Mouse (Mus musculus): Measurements from ENCODE around the gene Ubap1. TPM values are rescaled to one million over a fixed set of nuclear protein-coding genes. Genes with fewer than 3 reads are reported as not detected.

Gene Ubap1
- polyA plus RNA-seq, 1 experiment from 2014 or later = 53.9 TPM

- Histone ChIP-seq H3K4me2 (no peak overlapping the region), H3K9ac (no peak overlapping the region), H3K4me3 (no peak overlapping the region), H3K9me3 (no peaks in the 10 kb centered on the region), H3K4me1 (no peaks in the 10 kb centered on the region), H3K27me3 (no peaks in the 10 kb centered on the region), H3K27ac (no peak overlapping the region), H3K36me3 (peaks cover 70% of the 10 kb centered on the region)
- WGBS = 78% methylated on average over 2 of the region's 2 CpGs
- ATAC-seq (ENCODE audit: borderline replicate concordance, extremely low read depth, low FRiP score, low TSS enrichment) = no peak
These were observed 42.2 kb downstream of the Ubap1 start for GRCm38 (mm10) chr4:41391015-41391414.

- Histone ChIP-seq H3K9ac (no peak overlapping the region), H3K36me3 (peaks cover 44% of the 10 kb centered on the region)
- no peak for ATAC-seq (ENCODE audit: borderline replicate concordance, extremely low read depth, low FRiP score, low TSS enrichment)
These were observed 45.9 kb downstream of the Ubap1 start for GRCm38 (mm10) chr4:41394651-41395050.

GRCm38 (mm10) chr4:41398353-41398752, 49.6 kb downstream of the Ubap1 start:
- Histone ChIP-seq H3K27me3 (no peaks in the 10 kb centered on the region), H3K4me3 (no peak overlapping the region), H3K27ac (no peak overlapping the region), H3K36me3 (peaks cover 16% of the 10 kb centered on the region), H3K9me3 (no peaks in the 10 kb centered on the region), H3K9ac (no peak overlapping the region), H3K4me1 (no peaks in the 10 kb centered on the region), H3K4me2 (no peak overlapping the region)
- no peak for ATAC-seq (ENCODE audit: borderline replicate concordance, extremely low read depth, low FRiP score, low TSS enrichment)
- WGBS = 55% methylated on average over 6 of the region's 6 CpGs

More at GRCm38 (mm10) chr4:41394651-41395050, 45.9 kb downstream of the Ubap1 start:
- H3K9me3 ChIP-seq = no peaks in the 10 kb centered on the region
- 76% methylated on average over 9 of the region's 9 CpGs for WGBS
- no peaks in the 10 kb centered on the region for H3K4me1 ChIP-seq
- H3K27me3 ChIP-seq = no peaks in the 10 kb centered on the region
- H3K27ac ChIP-seq = no peak overlapping the region
- no peak overlapping the region for H3K4me3 ChIP-seq
- H3K4me2 ChIP-seq = no peak overlapping the region

GRCm38 (mm10) chr4:41399904-41400303, 51.1 kb downstream of the Ubap1 start:
- no peaks in the 10 kb centered on the region for H3K4me1 ChIP-seq
- H3K36me3 ChIP-seq = peaks cover 16% of the 10 kb centered on the region
- H3K27ac ChIP-seq = no peak overlapping the region
- no peak overlapping the region for H3K9ac ChIP-seq
- no peaks in the 10 kb centered on the region for H3K9me3 ChIP-seq
- no peaks in the 10 kb centered on the region for H3K27me3 ChIP-seq
- H3K4me2 ChIP-seq = no peak overlapping the region
- ATAC-seq (ENCODE audit: borderline replicate concordance, extremely low read depth, low FRiP score, low TSS enrichment) = no peak
- no peak overlapping the region for H3K4me3 ChIP-seq
- WGBS = 83% methylated on average over 5 of the region's 5 CpGs

GRCm38 (mm10) chr4:41401167-41401566, 52.4 kb downstream of the Ubap1 start:
- Histone ChIP-seq H3K27me3 (no peaks in the 10 kb centered on the region), H3K4me2 (no peak overlapping the region), H3K4me3 (no peak overlapping the region), H3K9ac (no peak overlapping the region), H3K4me1 (no peaks in the 10 kb centered on the region), H3K27ac (no peak overlapping the region), H3K36me3 (peaks cover 13% of the 10 kb centered on the region), H3K9me3 (no peaks in the 10 kb centered on the region)
- ATAC-seq (ENCODE audit: borderline replicate concordance, extremely low read depth, low FRiP score, low TSS enrichment) = no peak

GRCm38 (mm10) chr4:41401573-41401972, 52.8 kb downstream of the Ubap1 start:
- no peak overlapping the region for H3K4me2 ChIP-seq
- H3K4me1 ChIP-seq = no peaks in the 10 kb centered on the region
- 85% methylated on average over 5 of the region's 5 CpGs for WGBS
- H3K9me3 ChIP-seq = no peaks in the 10 kb centered on the region
- H3K27me3 ChIP-seq = no peaks in the 10 kb centered on the region
- H3K4me3 ChIP-seq = no peak overlapping the region
- no peak for ATAC-seq (ENCODE audit: borderline replicate concordance, extremely low read depth, low FRiP score, low TSS enrichment)
- peaks cover 14% of the 10 kb centered on the region for H3K36me3 ChIP-seq
- H3K9ac ChIP-seq = no peak overlapping the region
- no peak overlapping the region for H3K27ac ChIP-seq

GRCm38 (mm10) chr4:41406597-41406996, 57.8 kb downstream of the Ubap1 start:
- H3K9me3 ChIP-seq = no peaks in the 10 kb centered on the region
- no peak for ATAC-seq (ENCODE audit: borderline replicate concordance, extremely low read depth, low FRiP score, low TSS enrichment)

GRCm38 (mm10) chr4:41407353-41407752, 58.6 kb downstream of the Ubap1 start:
- Histone ChIP-seq H3K27me3 (no peaks in the 10 kb centered on the region), H3K4me1 (no peaks in the 10 kb centered on the region), H3K4me2 (no peak overlapping the region), H3K36me3 (peaks cover 16% of the 10 kb centered on the region), H3K9ac (no peak overlapping the region), H3K4me3 (no peak overlapping the region), H3K27ac (no peak overlapping the region), H3K9me3 (no peaks in the 10 kb centered on the region)
- WGBS = 89% methylated on average over 2 of the region's 2 CpGs
- no peak for ATAC-seq (ENCODE audit: borderline replicate concordance, extremely low read depth, low FRiP score, low TSS enrichment)

More at GRCm38 (mm10) chr4:41406597-41406996, 57.8 kb downstream of the Ubap1 start:
- H3K4me3 ChIP-seq = no peak overlapping the region
- H3K4me1 ChIP-seq = no peaks in the 10 kb centered on the region
- peaks cover 16% of the 10 kb centered on the region for H3K36me3 ChIP-seq
- no peaks in the 10 kb centered on the region for H3K27me3 ChIP-seq
- no peak overlapping the region for H3K27ac ChIP-seq
- no peak overlapping the region for H3K9ac ChIP-seq
- WGBS = 82% methylated on average over 9 of the region's 9 CpGs
- no peak overlapping the region for H3K4me2 ChIP-seq

- Histone ChIP-seq H3K27ac (no peak overlapping the region), H3K9ac (no peak overlapping the region), H3K4me1 (no peaks in the 10 kb centered on the region), H3K4me2 (no peak overlapping the region), H3K9me3 (no peaks in the 10 kb centered on the region), H3K27me3 (no peaks in the 10 kb centered on the region), H3K36me3 (peaks cover 9% of the 10 kb centered on the region; the same call in 1 of the 2 replicates), H3K4me3 (no peak overlapping the region)
- WGBS = 81% methylated on average over 1 of the region's 1 CpGs
- no peak for ATAC-seq (ENCODE audit: borderline replicate concordance, extremely low read depth, low FRiP score, low TSS enrichment)
These were observed 60.5 kb downstream of the Ubap1 start for GRCm38 (mm10) chr4:41409341-41409740.

- no peaks in the 10 kb centered on the region for H3K9me3 ChIP-seq
- H3K4me1 ChIP-seq = no peaks in the 10 kb centered on the region
- no peak for ATAC-seq (ENCODE audit: borderline replicate concordance, extremely low read depth, low FRiP score, low TSS enrichment)
- H3K4me3 ChIP-seq = no peak overlapping the region
- no peaks in the 10 kb centered on the region for H3K27me3 ChIP-seq
- no peaks in the 10 kb centered on the region for H3K36me3 ChIP-seq
- no peak overlapping the region for H3K9ac ChIP-seq
- no peak overlapping the region for H3K4me2 ChIP-seq
- no peak overlapping the region for H3K27ac ChIP-seq
These were observed 68.2 kb downstream of the Ubap1 start for GRCm38 (mm10) chr4:41416966-41417365.

GRCm38 (mm10) chr4:41438931-41439330, 90.1 kb downstream of the Ubap1 start:
- Histone ChIP-seq H3K9me3 (no peaks in the 10 kb centered on the region), H3K4me1 (no peaks in the 10 kb centered on the region), H3K9ac (no peak overlapping the region), H3K4me2 (no peak overlapping the region), H3K36me3 (no peaks in the 10 kb centered on the region), H3K27me3 (no peaks in the 10 kb centered on the region), H3K4me3 (no peak overlapping the region), H3K27ac (no peak overlapping the region)
- WGBS = 80% methylated on average over 5 of the region's 5 CpGs
- ATAC-seq (ENCODE audit: borderline replicate concordance, extremely low read depth, low FRiP score, low TSS enrichment) = no peak
